Mouse (Mus musculus): ENCODE measurements around the gene Atf4. TPM values are rescaled to one million over a fixed set of nuclear protein-coding genes. Genes with fewer than 3 reads are reported as not detected.

Atf4 gene
- total and polyA plus RNA-seq, 3 experiments, result 85.1 to 444 (median 351) TPM

DNA sequence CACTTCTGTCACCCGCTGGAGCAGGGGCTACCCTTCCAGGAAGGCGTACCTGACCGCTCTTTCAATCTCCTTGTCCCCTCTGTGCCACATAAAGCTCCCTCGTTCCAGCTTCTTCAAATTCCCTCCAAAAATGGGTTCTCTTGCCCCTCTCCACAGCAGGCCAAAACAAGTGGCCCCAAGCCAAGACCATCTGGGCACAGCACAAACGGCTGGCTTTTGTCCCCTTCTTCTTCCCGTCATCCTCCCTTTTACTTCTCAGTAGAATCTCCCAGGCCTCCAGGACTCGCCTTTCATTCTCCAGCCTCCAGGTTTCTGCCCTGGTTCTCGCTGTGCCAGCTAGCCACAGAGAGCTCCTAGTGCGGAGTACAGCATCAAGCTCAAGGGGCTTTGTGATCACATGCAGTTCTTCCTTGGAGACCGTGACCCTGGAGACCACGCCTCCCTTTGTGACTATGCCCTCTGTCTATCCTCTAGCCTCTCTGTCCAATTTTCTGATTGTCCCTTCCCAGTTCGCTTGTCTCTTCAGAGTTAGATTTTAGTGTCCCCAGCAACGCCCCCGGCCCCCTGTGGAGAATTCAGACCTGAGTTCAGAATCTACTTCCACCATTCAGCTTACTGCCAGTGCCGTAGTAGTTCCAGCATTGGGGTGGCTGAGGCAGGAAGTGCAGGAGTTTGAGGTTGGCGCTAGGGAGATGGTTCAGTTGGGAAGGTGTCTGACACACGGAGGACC, 26.7 kb upstream of the Atf4 start:
- H3K27ac ChIP-seq (ENCODE audit: control insufficient read depth, low read depth, low read length), result no peak overlapping the region

DNA sequence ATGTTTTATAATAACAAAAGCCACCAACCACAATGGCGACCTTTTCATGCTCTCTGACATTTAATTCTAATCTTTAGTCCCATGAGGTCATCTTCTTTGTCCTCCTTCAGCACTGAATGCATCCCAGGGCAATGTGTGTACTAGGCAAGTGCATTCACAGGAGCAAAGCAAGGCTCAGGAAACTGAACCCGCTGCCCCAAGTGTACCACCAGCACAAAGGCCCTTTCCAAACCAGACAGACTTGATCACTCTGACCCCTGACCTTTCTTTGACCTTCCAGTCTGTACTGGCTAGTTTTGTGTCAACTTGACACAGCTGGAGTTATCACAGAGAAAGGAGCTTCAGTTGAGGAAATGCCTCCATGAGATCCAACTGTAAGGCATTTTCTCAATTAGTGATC, 22.7 kb upstream of the Atf4 start:
- no peak for DNase-seq (ENCODE audit: low read depth, low spot score)
- Histone ChIP-seq H3K4me1 (ENCODE audit: control insufficient read depth in 1 of 2, insufficient read depth in 2 of 2, low read length in 2 of 2) (peaks cover 4 to 14% of the 10 kb centered on the region in 2 experiments; a peak in 3 of 4 replicates), H3K36me3 (ENCODE audit: control insufficient read depth in 1 of 2, insufficient read depth in 2 of 2, low read length in 2 of 2) (peaks cover 13% of the 10 kb centered on the region in 2 experiments), H3K9ac (ENCODE audit: control insufficient read depth, low read depth, low read length, poor library complexity, severe bottlenecking) (no peak overlapping the region), H3K27me3 (ENCODE audit: control insufficient read depth in 1 of 2, insufficient read depth in 2 of 2, low read length in 2 of 2) (no peaks in the 10 kb centered on the region), H3K27ac (ENCODE audit: control insufficient read depth, low read depth, low read length) (no peak overlapping the region), H3K9me3 (replicated peaks; ENCODE audit: insufficient read depth, low read length) (no peaks in the 10 kb centered on the region), H3K79me2 (ENCODE audit: control insufficient read depth, insufficient read depth, low read length, poor library complexity) (peaks cover 16% of the 10 kb centered on the region), H3K4me3 (ENCODE audit: control insufficient read depth in 1 of 2, insufficient read depth in 1 of 2, low read depth in 2 of 2, low read length in 2 of 2) (no peak overlapping the region)
- no peak for TF ChIP-seq MAZ (IDR thresholded peaks at IDR 0.05; ENCODE audit: low read depth, low read length)

More for the DNA sequence above, 26.7 kb upstream of the Atf4 start:
- H3K4me3 ChIP-seq (ENCODE audit: control insufficient read depth in 1 of 2, insufficient read depth in 1 of 2, low read depth in 2 of 2, low read length in 2 of 2), result no peak overlapping the region
- TF ChIP-seq POLR2AphosphoS2 (IDR thresholded peaks at IDR 0.05; ENCODE audit: low read length) (no peak), MAX (IDR thresholded peaks at IDR 0.05; ENCODE audit: low read length) (no peak), JUND (IDR thresholded peaks at IDR 0.05; ENCODE audit: low read depth, low read length) (no peak), ZC3H11A (IDR thresholded peaks at IDR 0.05; ENCODE audit: low read depth, low read length) (no peak), RCOR1 (IDR thresholded peaks at IDR 0.05; ENCODE audit: low read depth, low read length) (no peak), MAFK (IDR thresholded peaks at IDR 0.05; ENCODE audit: borderline replicate concordance, low read depth, low read length) (no peak), NELFE (IDR thresholded peaks at IDR 0.05; ENCODE audit: low read depth, low read length) (no peak), GATA1 (IDR thresholded peaks at IDR 0.05; ENCODE audit: low read depth, low read length) (no peak), CHD2 (IDR thresholded peaks at IDR 0.05; ENCODE audit: low read length) (no peak), MXI1 (IDR thresholded peaks at IDR 0.05; ENCODE audit: low read depth, low read length) (no peak), TBP (IDR thresholded peaks at IDR 0.05; ENCODE audit: low read depth, low read length) (no peak), TAL1 (IDR thresholded peaks at IDR 0.05; ENCODE audit: low read length) (no peak), SIN3A (IDR thresholded peaks at IDR 0.05; ENCODE audit: low read length) (no peak), SMC3 (IDR thresholded peaks at IDR 0.05; ENCODE audit: low read depth, low read length) (no peak), ZNF384 (IDR thresholded peaks at IDR 0.05; ENCODE audit: low read depth, low read length) (no peak)
- no peaks in the 10 kb centered on the region for H3K27me3 ChIP-seq (ENCODE audit: control insufficient read depth in 1 of 2, insufficient read depth in 2 of 2, low read length in 2 of 2)
- no peak for DNase-seq (ENCODE audit: low read depth, low spot score)
- H3K79me2 ChIP-seq (ENCODE audit: control insufficient read depth, insufficient read depth, low read length, poor library complexity), result no peaks in the 10 kb centered on the region
- H3K9ac ChIP-seq (ENCODE audit: control insufficient read depth, low read depth, low read length, poor library complexity, severe bottlenecking), result no peak overlapping the region
- H3K9me3 ChIP-seq (replicated peaks; ENCODE audit: insufficient read depth, low read length), result no peaks in the 10 kb centered on the region
- peaks cover 0 to 11% of the 10 kb centered on the region in 2 experiments; a peak in 2 of 4 replicates for H3K4me1 ChIP-seq (ENCODE audit: control insufficient read depth in 1 of 2, insufficient read depth in 2 of 2, low read length in 2 of 2)
- H3K36me3 ChIP-seq (ENCODE audit: control insufficient read depth in 1 of 2, insufficient read depth in 2 of 2, low read length in 2 of 2), result peaks cover 0 to 3% of the 10 kb centered on the region in 2 experiments; a peak in 1 of 4 replicates
